Mouse (Mus musculus) kidney, postnatal 10 days (tissue): ENCODE measurements at regions not wholly inside any gene's neighbourhood (a gene's known extent, or its start where the extent isn't known, plus 50 kb on each side); places are given as distances from the start of the nearest gene placed in this dataset.
A peak's percentile ranks its signal among the peaks of the same experiment; 100 is the strongest.
"Not testable (repeated sequence)": the region's sequence is repeated elsewhere in the genome, so short reads cannot be mapped to it uniquely, and the experiment has no call there.

ENCODE experiments used
- DNase-seq: peaks from one replicate; pipeline ENCODE4 v3.0.0; 2021; ENCODE audit warnings: mixed read lengths

GRCm38 (mm10) chr5:77807726-77808125 is 399.9 kb upstream of the Igfbp7 start:
- DNase-seq = peak; percentile 81

- no peak for DNase-seq
These were observed 398.7 kb upstream of the Igfbp7 start for GRCm38 (mm10) chr5:77806334-77807157.

- no peak for DNase-seq
These were observed 398.0 kb upstream of the Igfbp7 start for GRCm38 (mm10) chr5:77805796-77806195.

- DNase-seq = no peak
These were observed 397.5 kb upstream of the Igfbp7 start for GRCm38 (mm10) chr5:77805303-77805702.

GRCm38 (mm10) chr5:77804113-77804512 is 396.3 kb upstream of the Igfbp7 start:
- DNase-seq = peak; percentile 14

- DNase-seq = peak; percentile 74
These were observed 395.7 kb upstream of the Igfbp7 start for GRCm38 (mm10) chr5:77803562-77803961.

GRCm38 (mm10) chr5:77796960-77797359 is 389.1 kb upstream of the Igfbp7 start:
- DNase-seq = no peak

GRCm38 (mm10) chr5:77795766-77796165 is 387.9 kb upstream of the Igfbp7 start:
- no peak for DNase-seq

GRCm38 (mm10) chr5:77783953-77784352 is 376.1 kb upstream of the Igfbp7 start:
- DNase-seq = no peak

GRCm38 (mm10) chr5:77762426-77763042 is 354.7 kb upstream of the Igfbp7 start:
- DNase-seq = no peak

- DNase-seq = no peak
These were observed 354.2 kb upstream of the Igfbp7 start for GRCm38 (mm10) chr5:77762013-77762412.

- DNase-seq = no peak
These were observed 341.1 kb upstream of the Igfbp7 start for GRCm38 (mm10) chr5:77748933-77749332.

- DNase-seq = no peak
These were observed 338.8 kb upstream of the Igfbp7 start for GRCm38 (mm10) chr5:77746604-77747003.

- DNase-seq = no peak
These were observed 335.6 kb upstream of the Igfbp7 start for GRCm38 (mm10) chr5:77743467-77743866.

GRCm38 (mm10) chr5:77730286-77730685 is 322.4 kb upstream of the Igfbp7 start:
- DNase-seq = not testable (repeated sequence)

- DNase-seq = no peak
These were observed 273.8 kb upstream of the Igfbp7 start for GRCm38 (mm10) chr5:77681592-77681991.

GRCm38 (mm10) chr5:77672073-77672924 is 264.5 kb upstream of the Igfbp7 start:
- no peak for DNase-seq

- DNase-seq = no peak
These were observed 255.3 kb upstream of the Igfbp7 start for GRCm38 (mm10) chr5:77663096-77663495.

GRCm38 (mm10) chr5:77659016-77659415 is 251.2 kb upstream of the Igfbp7 start:
- no peak for DNase-seq

GRCm38 (mm10) chr5:77644651-77645050 is 236.8 kb upstream of the Igfbp7 start:
- no peak for DNase-seq

- no peak for DNase-seq
These were observed 212.6 kb upstream of the Igfbp7 start for GRCm38 (mm10) chr5:77620402-77620801.

- no peak for DNase-seq
These were observed 202.7 kb upstream of the Igfbp7 start for GRCm38 (mm10) chr5:77610496-77610895.

GRCm38 (mm10) chr5:77594719-77595118 is 186.9 kb upstream of the Igfbp7 start:
- no peak for DNase-seq
